Mouse (Mus musculus) lung, postnatal 0 days (tissue): Measurements from ENCODE around the gene Arhgap11a.

Source experiments
- CTCF ChIP-seq: IDR thresholded peaks from 2 replicates; pipeline ENCODE4 v1.5.1; 2016; ENCODE audit warnings: antibody characterized with exemption, mild to moderate bottlenecking
- EP300 ChIP-seq: IDR thresholded peaks from 2 replicates; pipeline ENCODE4 v1.6.1; 2016; ENCODE audit warnings: antibody characterized with exemption, mild to moderate bottlenecking, control low read depth

GRCm38 (mm10) chr2:113848245-113849121 lies at the start of gene Arhgap11a:
- TF ChIP-seq EP300 (peak; percentile 96), CTCF (no peak)
